Mouse (Mus musculus) CH12.LX (cell line): ENCODE data around the gene Zdhhc1.

ENCODE experiments used
- CHD1 ChIP-seq: IDR thresholded peaks from 2 replicates; pipeline ENCODE4 v1.6.1; 2012; ENCODE audit warnings: low read depth, low read length, improper control_type of control experiment, inconsistent platforms
- CHD2 ChIP-seq: IDR thresholded peaks from 2 replicates; pipeline ENCODE4 v1.6.1; 2011; ENCODE audit warnings: low read length, improper control_type of control experiment
- CTCF ChIP-seq, 2 experiments: IDR thresholded peaks in 1 of 2; conservative IDR thresholded peaks in 1 of 2; 2 replicates each; pipeline ENCODE4 v1.5.1; 2011 to 2012; ENCODE audit warnings: low read depth in 2 of 2, low read length in 2 of 2, improper control_type of control experiment in 1 of 2, inconsistent platforms in 1 of 2, mild to moderate bottlenecking in 1 of 2, moderate library complexity in 1 of 2
- POLR2AphosphoS2 ChIP-seq: IDR thresholded peaks from 2 replicates; pipeline ENCODE4 v1.6.1; 2011; ENCODE audit warnings: low read depth, low read length, improper control_type of control experiment
- RAD21 ChIP-seq: IDR thresholded peaks from 2 replicates; pipeline ENCODE4 v1.6.1; 2011; ENCODE audit warnings: low read depth, mild to moderate bottlenecking, low read length, improper control_type of control experiment, moderate library complexity
- SIN3A ChIP-seq: IDR thresholded peaks from 2 replicates; pipeline ENCODE4 v1.6.1; 2012; ENCODE audit warnings: low read length, improper control_type of control experiment, inconsistent platforms
- TBP ChIP-seq: conservative IDR thresholded peaks from 2 replicates; pipeline ENCODE4 v1.6.1; 2011; ENCODE audit warnings: low read depth, low read length, improper control_type of control experiment
- ZMIZ1 ChIP-seq: IDR thresholded peaks from 2 replicates; pipeline ENCODE4 v1.6.1; 2012; ENCODE audit warnings: low read depth, mild to moderate bottlenecking, inconsistent platforms, low read length, improper control_type of control experiment

DNA sequence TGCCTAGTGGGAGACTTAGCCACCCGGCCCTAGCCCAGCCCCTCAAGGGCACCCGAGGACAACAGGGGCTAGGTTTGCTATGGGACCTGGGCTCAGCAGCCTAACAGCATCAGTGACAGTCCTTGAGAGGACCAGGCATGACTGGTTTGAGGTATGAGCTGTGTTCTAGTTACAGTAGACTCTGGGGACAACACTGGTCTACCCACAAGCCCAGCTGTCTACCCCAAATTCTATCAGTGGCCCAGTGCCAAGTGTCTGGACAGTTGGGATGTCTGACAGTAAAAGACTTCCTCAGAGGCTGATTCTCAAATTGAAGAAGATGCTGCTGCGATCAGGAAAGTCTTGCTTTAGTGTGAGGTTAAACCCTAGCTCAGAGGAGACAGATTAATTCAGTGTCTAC lies 48.5 kb upstream of the Zdhhc1 start:
- TF ChIP-seq CTCF (conservative IDR thresholded peaks at IDR 0.05 in 1 of 2, IDR thresholded peaks at IDR 0.05 in 1 of 2; ENCODE audit: low read depth in 2 of 2, low read length in 2 of 2), result no peak
- TF ChIP-seq RAD21, result no peak
- no peak for TF ChIP-seq CHD1
- TF ChIP-seq SIN3A, result no peak
- TF ChIP-seq CHD2, result no peak
- TF ChIP-seq ZMIZ1, result no peak
- no peak for TF ChIP-seq TBP
- TF ChIP-seq POLR2AphosphoS2, result no peak
